Mouse (Mus musculus): ENCODE data around the gene Pakap.

The Pakap gene

GRCm38 (mm10) chr4:57575686-57576085 is 7.7 kb downstream of the Pakap start:
- no peak for DNase-seq

- DNase-seq, result no peak
Measured at GRCm38 (mm10) chr4:57576095-57576494, 8.1 kb downstream of the Pakap start.

- DNase-seq, result no peak
Measured at GRCm38 (mm10) chr4:57579683-57580082, 11.7 kb downstream of the Pakap start.

GRCm38 (mm10) chr4:57585281-57585800 is 17.4 kb downstream of the Pakap start:
- DNase-seq, result no peak

- no peak for DNase-seq
Measured at GRCm38 (mm10) chr4:57586933-57587658, 19.1 kb downstream of the Pakap start.

GRCm38 (mm10) chr4:57588356-57588755 is 20.4 kb downstream of the Pakap start:
- no peak for DNase-seq

GRCm38 (mm10) chr4:57592751-57593150 is 24.8 kb downstream of the Pakap start:
- DNase-seq, result no peak

GRCm38 (mm10) chr4:57599946-57600345 is 32.0 kb downstream of the Pakap start:
- no peak for DNase-seq

GRCm38 (mm10) chr4:57600685-57601457 is 32.9 kb downstream of the Pakap start:
- DNase-seq, result no peak

GRCm38 (mm10) chr4:57601458-57601835 is 33.5 kb downstream of the Pakap start:
- DNase-seq, result no peak

- no peak for DNase-seq
Measured at GRCm38 (mm10) chr4:57601903-57602617, 34.1 kb downstream of the Pakap start.

GRCm38 (mm10) chr4:57606258-57606657 is 38.3 kb downstream of the Pakap start:
- no peak for DNase-seq

GRCm38 (mm10) chr4:57607247-57607942 is 39.4 kb downstream of the Pakap start:
- DNase-seq, result peak; percentile 85

GRCm38 (mm10) chr4:57611303-57612077 is 43.5 kb downstream of the Pakap start:
- DNase-seq, result no peak

GRCm38 (mm10) chr4:57612716-57613115 is 44.7 kb downstream of the Pakap start:
- DNase-seq, result no peak

- DNase-seq, result no peak
Measured at GRCm38 (mm10) chr4:57614686-57615085, 46.7 kb downstream of the Pakap start.

- DNase-seq, result no peak
Measured at GRCm38 (mm10) chr4:57618743-57619142, 50.8 kb downstream of the Pakap start.

- no peak for DNase-seq
Measured at GRCm38 (mm10) chr4:57622816-57623215, 54.8 kb downstream of the Pakap start.

GRCm38 (mm10) chr4:57624819-57625218 is 56.8 kb downstream of the Pakap start:
- no peak for DNase-seq

- no peak for DNase-seq
Measured at GRCm38 (mm10) chr4:57625306-57625705, 57.3 kb downstream of the Pakap start.

GRCm38 (mm10) chr4:57625756-57626155 is 57.8 kb downstream of the Pakap start:
- DNase-seq, result no peak

- DNase-seq, result no peak
Measured at GRCm38 (mm10) chr4:57626921-57627320, 58.9 kb downstream of the Pakap start.

Measured in kidney, adult 18-20 months (tissue).